Mouse (Mus musculus) E14TG2a.4 (cell line): ENCODE measurements around the gene Oas1d.

ENCODE experiments used
- H3K27me3 ChIP-seq: 2 replicates; pipeline ENCODE4 v1.6.1; 2014; ENCODE audit warnings: low read length, control low read depth; ENCODE audit not compliant: insufficient read depth
- H3K36me3 ChIP-seq: 2 replicates; pipeline ENCODE4 v1.6.1; 2014; ENCODE audit warnings: low read length, control low read depth; ENCODE audit not compliant: insufficient read depth
- H3K4me1 ChIP-seq: replicated peaks from 2 replicates; pipeline ENCODE4 v1.6.1; 2014; ENCODE audit warnings: low read depth, low read length, control low read depth
- H3K4me3 ChIP-seq: replicated peaks from 2 replicates; pipeline ENCODE4 v1.5.1; 2014; ENCODE audit warnings: mild to moderate bottlenecking, low read length
- H3K9me3 ChIP-seq: 2 replicates; pipeline ENCODE4 v1.6.1; 2014; ENCODE audit warnings: low read length, control low read depth
- CTCF ChIP-seq: conservative IDR thresholded peaks from 2 replicates; pipeline ENCODE4 v1.5.1; 2014; ENCODE audit warnings: low read length
- NANOG ChIP-seq: IDR thresholded peaks from 2 replicates; pipeline ENCODE4 v1.6.1; 2014; ENCODE audit warnings: borderline replicate concordance, low read length, mixed read lengths
- POU5F1 ChIP-seq: IDR thresholded peaks from 2 replicates; pipeline ENCODE4 v1.6.1; 2014; ENCODE audit warnings: low read length, borderline replicate concordance

Gene Oas1d

GRCm38 (mm10) chr5:120953974-120954373 is 39.6 kb downstream of the Oas1d start:
- H3K9me3 ChIP-seq, result peaks cover 4% of the 10 kb centered on the region; the same call in 1 of the 2 replicates
- H3K36me3 ChIP-seq, result no peaks in the 10 kb centered on the region
- 0 out of 2 replicates have a peak, but pooled peaks cover under 1% of the 10 kb centered on the region for H3K4me1 ChIP-seq
- no peak for TF ChIP-seq POU5F1
- TF ChIP-seq CTCF, result peak; percentile 84
- H3K4me3 ChIP-seq, result no peak overlapping the region
- H3K27me3 ChIP-seq, result peaks cover 52% of the 10 kb centered on the region

GRCm38 (mm10) chr5:120961004-120961403 is 46.7 kb downstream of the Oas1d start:
- TF ChIP-seq POU5F1 (no peak), CTCF (no peak), NANOG (no peak)
- H3K27me3 ChIP-seq, result peaks cover 18% of the 10 kb centered on the region

GRCm38 (mm10) chr5:120966156-120966555 is 51.8 kb downstream of the Oas1d start:
- Histone ChIP-seq H3K36me3 (no peaks in the 10 kb centered on the region), H3K4me1 (peaks cover 14% of the 10 kb centered on the region), H3K4me3 (no peak overlapping the region), H3K27me3 (peaks cover 43% of the 10 kb centered on the region), H3K9me3 (peaks cover 11% of the 10 kb centered on the region; the same call in 1 of the 2 replicates)
- TF ChIP-seq POU5F1, result no peak
- no peak for TF ChIP-seq CTCF
- TF ChIP-seq NANOG, result no peak

More at GRCm38 (mm10) chr5:120961004-120961403, 46.7 kb downstream of the Oas1d start:
- peaks cover 30% of the 10 kb centered on the region for H3K9me3 ChIP-seq
- no peaks in the 10 kb centered on the region for H3K36me3 ChIP-seq
- no peak overlapping the region for H3K4me3 ChIP-seq
- no peaks in the 10 kb centered on the region for H3K4me1 ChIP-seq

GRCm38 (mm10) chr5:120966894-120967293 is 52.6 kb downstream of the Oas1d start:
- TF ChIP-seq CTCF (no peak), NANOG (no peak), POU5F1 (no peak)
- H3K4me1 ChIP-seq, result peaks cover 17% of the 10 kb centered on the region
- no peaks in the 10 kb centered on the region for H3K36me3 ChIP-seq
- H3K4me3 ChIP-seq, result no peak overlapping the region
- H3K9me3 ChIP-seq, result peaks cover 4% of the 10 kb centered on the region; the same call in 1 of the 2 replicates
- H3K27me3 ChIP-seq, result peaks cover 42% of the 10 kb centered on the region

GRCm38 (mm10) chr5:120967355-120968133 is 53.2 kb downstream of the Oas1d start:
- no peak for TF ChIP-seq CTCF
- Histone ChIP-seq H3K36me3 (no peaks in the 10 kb centered on the region), H3K4me3 (no peak overlapping the region), H3K4me1 (peaks cover 21% of the 10 kb centered on the region), H3K9me3 (no peaks in the 10 kb centered on the region), H3K27me3 (peaks cover 39% of the 10 kb centered on the region)

GRCm38 (mm10) chr5:120968134-120968532 is 53.8 kb downstream of the Oas1d start:
- TF ChIP-seq NANOG (no peak), CTCF (no peak), POU5F1 (no peak)
- H3K36me3 ChIP-seq, result no peaks in the 10 kb centered on the region
- H3K4me1 ChIP-seq, result peaks cover 21% of the 10 kb centered on the region
- H3K4me3 ChIP-seq, result no peak overlapping the region
- no peaks in the 10 kb centered on the region for H3K9me3 ChIP-seq
- peaks cover 39% of the 10 kb centered on the region for H3K27me3 ChIP-seq

- peaks cover 21% of the 10 kb centered on the region for H3K4me1 ChIP-seq
- TF ChIP-seq CTCF (no peak), NANOG (no peak), POU5F1 (no peak)
- H3K36me3 ChIP-seq, result no peaks in the 10 kb centered on the region
- peaks cover 40% of the 10 kb centered on the region for H3K27me3 ChIP-seq
- H3K4me3 ChIP-seq, result no peak overlapping the region
- H3K9me3 ChIP-seq, result 0 out of 2 replicates have a peak, but pooled peaks cover 5% of the 10 kb centered on the region
These were observed 54.5 kb downstream of the Oas1d start for GRCm38 (mm10) chr5:120968799-120969198.

- TF ChIP-seq POU5F1, result no peak
- TF ChIP-seq NANOG, result no peak
- TF ChIP-seq CTCF, result no peak
These were observed 55.4 kb downstream of the Oas1d start for GRCm38 (mm10) chr5:120969703-120970102.

More at GRCm38 (mm10) chr5:120969703-120970102, 55.4 kb downstream of the Oas1d start:
- peaks cover 34% of the 10 kb centered on the region for H3K27me3 ChIP-seq
- H3K36me3 ChIP-seq, result no peaks in the 10 kb centered on the region
- no peak overlapping the region for H3K4me3 ChIP-seq
- H3K9me3 ChIP-seq, result 0 out of 2 replicates have a peak, but pooled peaks cover 5% of the 10 kb centered on the region
- H3K4me1 ChIP-seq, result peaks cover 29% of the 10 kb centered on the region
